Mouse (Mus musculus): ENCODE measurements around the gene Ptn. TPM values are rescaled to one million over a fixed set of nuclear protein-coding genes. Genes with fewer than 3 reads are reported as not detected.

Ptn gene
- not detected in 2 replicates for polyA plus RNA-seq (2012; ENCODE audit: insufficient read depth, insufficient read length, missing spikeins)

- no peak within 1 kb of the TSS for H3K4me3 ChIP-seq (ENCODE audit: insufficient read depth, low read length)
- TF ChIP-seq CTCF (IDR thresholded peaks at IDR 0.05; ENCODE audit: low read depth, low read length) (no peak), POLR2A (IDR thresholded peaks at IDR 0.05; ENCODE audit: borderline replicate concordance, low read depth, low read length) (no peak)
- no peak within 1 kb of the TSS for H3K27ac ChIP-seq (ENCODE audit: insufficient read depth, low read depth, low read length)
- H3K4me1 ChIP-seq (ENCODE audit: control insufficient read depth, insufficient read depth, low read length), result no peaks in the 10 kb centered on the region
Measured at GRCm38 (mm10) chr6:36809747-36810285, at the start of gene Ptn. Gene Ptn, minus strand, starts transcription at chr6:36810220.

GRCm38 (mm10) chr6:36858258-36859041 lies 48.4 kb upstream of the Ptn start:
- no peaks in the 10 kb centered on the region for H3K4me1 ChIP-seq (ENCODE audit: control insufficient read depth, insufficient read depth, low read length)
- no peak overlapping the region for H3K4me3 ChIP-seq (ENCODE audit: insufficient read depth, low read length)
- H3K27ac ChIP-seq (ENCODE audit: insufficient read depth, low read depth, low read length), result no peak overlapping the region
- no peak for TF ChIP-seq POLR2A (IDR thresholded peaks at IDR 0.05; ENCODE audit: borderline replicate concordance, low read depth, low read length)
- no peak for TF ChIP-seq CTCF (IDR thresholded peaks at IDR 0.05; ENCODE audit: low read depth, low read length)

- Histone ChIP-seq H3K4me1 (ENCODE audit: control insufficient read depth, insufficient read depth, low read length) (no peaks in the 10 kb centered on the region), H3K4me3 (ENCODE audit: insufficient read depth, low read length) (no peak overlapping the region), H3K27ac (ENCODE audit: insufficient read depth, low read depth, low read length) (no peak overlapping the region)
- no peak for TF ChIP-seq POLR2A (IDR thresholded peaks at IDR 0.05; ENCODE audit: borderline replicate concordance, low read depth, low read length)
- no peak for TF ChIP-seq CTCF (IDR thresholded peaks at IDR 0.05; ENCODE audit: low read depth, low read length)
Measured at GRCm38 (mm10) chr6:36857627-36858257, 47.7 kb upstream of the Ptn start.

- H3K27ac ChIP-seq (ENCODE audit: insufficient read depth, low read depth, low read length), result no peak overlapping the region
- TF ChIP-seq CTCF (IDR thresholded peaks at IDR 0.05; ENCODE audit: low read depth, low read length) (no peak), POLR2A (IDR thresholded peaks at IDR 0.05; ENCODE audit: borderline replicate concordance, low read depth, low read length) (no peak)
- no peak overlapping the region for H3K4me3 ChIP-seq (ENCODE audit: insufficient read depth, low read length)
- H3K4me1 ChIP-seq (ENCODE audit: control insufficient read depth, insufficient read depth, low read length), result no peaks in the 10 kb centered on the region
Measured at GRCm38 (mm10) chr6:36850422-36851129, 40.6 kb upstream of the Ptn start.

- Histone ChIP-seq H3K27ac (ENCODE audit: insufficient read depth, low read depth, low read length) (no peak overlapping the region), H3K4me1 (ENCODE audit: control insufficient read depth, insufficient read depth, low read length) (no peaks in the 10 kb centered on the region), H3K4me3 (ENCODE audit: insufficient read depth, low read length) (no peak overlapping the region)
- TF ChIP-seq POLR2A (IDR thresholded peaks at IDR 0.05; ENCODE audit: borderline replicate concordance, low read depth, low read length) (no peak), CTCF (IDR thresholded peaks at IDR 0.05; ENCODE audit: low read depth, low read length) (no peak)
Measured at GRCm38 (mm10) chr6:36845288-36845687, 35.3 kb upstream of the Ptn start.

GRCm38 (mm10) chr6:36844258-36844657 lies 34.2 kb upstream of the Ptn start:
- no peak overlapping the region for H3K27ac ChIP-seq (ENCODE audit: insufficient read depth, low read depth, low read length)
- no peak overlapping the region for H3K4me3 ChIP-seq (ENCODE audit: insufficient read depth, low read length)
- H3K4me1 ChIP-seq (ENCODE audit: control insufficient read depth, insufficient read depth, low read length), result no peaks in the 10 kb centered on the region
- TF ChIP-seq POLR2A (IDR thresholded peaks at IDR 0.05; ENCODE audit: borderline replicate concordance, low read depth, low read length) (no peak), CTCF (IDR thresholded peaks at IDR 0.05; ENCODE audit: low read depth, low read length) (no peak)

GRCm38 (mm10) chr6:36843031-36843488 lies 33.0 kb upstream of the Ptn start:
- no peaks in the 10 kb centered on the region for H3K4me1 ChIP-seq (ENCODE audit: control insufficient read depth, insufficient read depth, low read length)
- no peak overlapping the region for H3K4me3 ChIP-seq (ENCODE audit: insufficient read depth, low read length)
- no peak for TF ChIP-seq CTCF (IDR thresholded peaks at IDR 0.05; ENCODE audit: low read depth, low read length)
- TF ChIP-seq POLR2A (IDR thresholded peaks at IDR 0.05; ENCODE audit: borderline replicate concordance, low read depth, low read length), result no peak
- no peak overlapping the region for H3K27ac ChIP-seq (ENCODE audit: insufficient read depth, low read depth, low read length)

- H3K27ac ChIP-seq (ENCODE audit: insufficient read depth, low read depth, low read length), result no peak overlapping the region
- no peaks in the 10 kb centered on the region for H3K4me1 ChIP-seq (ENCODE audit: control insufficient read depth, insufficient read depth, low read length)
- H3K4me3 ChIP-seq (ENCODE audit: insufficient read depth, low read length), result no peak overlapping the region
- TF ChIP-seq CTCF (IDR thresholded peaks at IDR 0.05; ENCODE audit: low read depth, low read length), result no peak
- TF ChIP-seq POLR2A (IDR thresholded peaks at IDR 0.05; ENCODE audit: borderline replicate concordance, low read depth, low read length), result no peak
Measured at GRCm38 (mm10) chr6:36842101-36842922, 32.3 kb upstream of the Ptn start.

- Histone ChIP-seq H3K4me1 (ENCODE audit: control insufficient read depth, insufficient read depth, low read length) (no peaks in the 10 kb centered on the region), H3K27ac (ENCODE audit: insufficient read depth, low read depth, low read length) (no peak overlapping the region), H3K4me3 (ENCODE audit: insufficient read depth, low read length) (no peak overlapping the region)
- TF ChIP-seq POLR2A (IDR thresholded peaks at IDR 0.05; ENCODE audit: borderline replicate concordance, low read depth, low read length) (no peak), CTCF (IDR thresholded peaks at IDR 0.05; ENCODE audit: low read depth, low read length) (no peak)
Measured at GRCm38 (mm10) chr6:36841701-36842100, 31.7 kb upstream of the Ptn start.

Data from bone marrow macrophage, adult 2 months (primary cell).